Mouse (Mus musculus) lung, postnatal 0 days (tissue): ENCODE results near the gene Slc7a4. TPM values are rescaled to one million over a fixed set of nuclear protein-coding genes. Genes with fewer than 3 reads are reported as not detected.

Source experiments
- ATAC-seq: fragments of 200-750 bp; cut with Nextera tagmentation; 2 replicates; pipeline ENCODE4 v1.8.0; 2017; ENCODE audit warnings: moderate library complexity
- DNase-seq: peaks from one replicate; pipeline ENCODE4 v3.0.0-alpha.2; 2016; ENCODE audit warnings: low spot score
- H3K27ac ChIP-seq: fragments of 300-500 bp; sonication (generic); 2 replicates; pipeline ENCODE4 v1.5.1; 2014; ENCODE audit warnings: antibody characterized with exemption, mild to moderate bottlenecking, low read length, mixed read lengths
- H3K27me3 ChIP-seq: fragments of 300-500 bp; sonication (generic); replicated peaks from 2 replicates; pipeline ENCODE4 v1.6.1; 2014; ENCODE audit warnings: low read length, mixed read lengths; ENCODE audit not compliant: insufficient read depth
- H3K36me3 ChIP-seq: fragments of 300-500 bp; sonication (generic); 2 replicates; pipeline ENCODE4 v1.6.1; 2014; ENCODE audit warnings: low read length, mixed read lengths; ENCODE audit not compliant: insufficient read depth
- H3K4me1 ChIP-seq: fragments of 300-500 bp; sonication (generic); 2 replicates; pipeline ENCODE4 v1.6.1; 2014; ENCODE audit warnings: antibody characterized with exemption, low read depth, low read length, mixed read lengths; ENCODE audit not compliant: insufficient read depth
- H3K4me2 ChIP-seq: fragments of 300-500 bp; sonication (generic); replicated peaks from 2 replicates; pipeline ENCODE4 v1.6.1; 2014; ENCODE audit warnings: low read depth, mild to moderate bottlenecking, low read length, moderate library complexity, mixed read lengths
- H3K4me3 ChIP-seq: fragments of 300-500 bp; sonication (generic); 2 replicates; pipeline ENCODE4 v1.5.1; 2014; ENCODE audit warnings: low read depth, low read length
- H3K9ac ChIP-seq: fragments of 300-500 bp; sonication (generic); replicated peaks from 2 replicates; pipeline ENCODE4 v1.6.1; 2014; ENCODE audit warnings: low read depth, mild to moderate bottlenecking
- H3K9me3 ChIP-seq: fragments of 300-500 bp; sonication (generic); 2 replicates; pipeline ENCODE4 v1.6.1; 2016; ENCODE audit warnings: low read length, mixed read lengths
- CTCF ChIP-seq: IDR thresholded peaks from 2 replicates; pipeline ENCODE4 v1.5.1; 2016; ENCODE audit warnings: antibody characterized with exemption, mild to moderate bottlenecking
- EP300 ChIP-seq: IDR thresholded peaks from 2 replicates; pipeline ENCODE4 v1.6.1; 2016; ENCODE audit warnings: antibody characterized with exemption, mild to moderate bottlenecking, control low read depth
- WGBS: fragments of 180-500 bp; shearing (Covaris S2); extraction: QIAGEN DNeasy Blood & Tissue Kit; methylation state at CpG from one replicate; pipeline ENCODE4 v1.1.7; 2014; 5-methylcytosine and 5-hydroxymethylcytosine counted together
- polyA plus RNA-seq: library from polyadenylated mRNA; unstranded; fragments of >200 nt; fragmentation: Nextera tagmentation; extraction: Ambion mirVana; gene quantifications from 2 replicates; pipeline ENCODE4 v1.2.1, GENCODE M21; 2015

Slc7a4 gene
- polyA plus RNA-seq, 1 experiment from 2014 or later: 14.5 TPM

DNA sequence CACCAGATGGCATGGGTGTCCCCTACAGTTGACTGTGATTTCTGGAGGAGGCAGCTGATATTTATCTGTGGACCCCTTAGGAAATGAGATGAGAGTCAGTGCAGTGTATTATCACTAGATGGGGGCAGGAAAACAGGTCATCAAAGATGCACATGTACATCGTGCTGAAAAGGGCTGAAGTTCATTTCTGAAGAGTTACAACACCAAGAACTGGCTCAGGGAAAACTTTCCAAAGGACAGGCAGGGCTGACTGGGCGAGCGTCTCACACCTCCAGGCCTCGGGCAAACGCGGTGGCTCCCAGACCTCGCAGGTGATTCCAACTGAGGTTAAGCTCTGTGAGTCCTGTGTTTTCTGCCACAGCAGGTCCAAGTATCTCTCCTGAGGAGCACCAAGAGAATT, 30.2 kb downstream of the Slc7a4 start:
- 64% methylated on average over 7 of the region's 7 CpGs for WGBS
- no peak for TF ChIP-seq EP300
- no peak for TF ChIP-seq CTCF
- Histone ChIP-seq H3K36me3 (no peaks in the 10 kb centered on the region), H3K27ac (no peak overlapping the region), H3K4me2 (no peak overlapping the region), H3K4me1 (no peaks in the 10 kb centered on the region), H3K4me3 (no peak overlapping the region), H3K9ac (no peak overlapping the region), H3K27me3 (no peaks in the 10 kb centered on the region), H3K9me3 (no peaks in the 10 kb centered on the region)
- ATAC-seq (no peak), DNase-seq (no peak)

DNA sequence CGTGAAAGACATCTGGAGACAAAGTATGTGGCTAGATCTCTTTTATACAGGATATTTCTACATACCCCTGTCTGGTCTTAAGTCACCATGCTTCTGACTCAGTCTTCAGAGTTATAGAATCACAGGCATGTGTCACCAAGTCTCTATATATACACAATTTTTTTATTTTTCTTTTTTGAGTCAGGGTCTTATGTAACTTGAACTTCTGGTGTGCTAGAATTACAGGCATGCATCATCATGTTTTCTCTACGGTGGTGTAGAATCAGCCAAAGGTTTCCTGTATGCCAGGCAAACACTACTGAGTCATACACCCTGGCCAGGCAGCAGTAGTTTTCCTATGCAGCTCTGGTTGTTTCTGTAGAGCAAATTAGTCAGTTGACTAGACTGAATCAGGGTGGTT, 40.4 kb downstream of the Slc7a4 start:
- ATAC-seq (no peak), DNase-seq (no peak)
- no peak overlapping the region for H3K9ac ChIP-seq
- no peak overlapping the region for H3K4me2 ChIP-seq
- H3K4me3 ChIP-seq: no peak overlapping the region
- H3K9me3 ChIP-seq: no peaks in the 10 kb centered on the region
- H3K36me3 ChIP-seq: no peaks in the 10 kb centered on the region
- H3K27ac ChIP-seq: no peak overlapping the region
- WGBS: 60% methylated on average over 2 of the region's 2 CpGs
- no peaks in the 10 kb centered on the region for H3K4me1 ChIP-seq
- TF ChIP-seq CTCF (no peak), EP300 (no peak)
- H3K27me3 ChIP-seq: no peaks in the 10 kb centered on the region

GRCm38 (mm10) chr16:17536584-17536983, 46.4 kb downstream of the Slc7a4 start:
- no peak overlapping the region for H3K4me3 ChIP-seq
- H3K36me3 ChIP-seq: no peaks in the 10 kb centered on the region
- H3K9me3 ChIP-seq: no peaks in the 10 kb centered on the region
- no peak overlapping the region for H3K4me2 ChIP-seq
- no peak for TF ChIP-seq EP300
- TF ChIP-seq CTCF: no peak
- H3K4me1 ChIP-seq: peaks cover 2% of the 10 kb centered on the region; the same call in 1 of the 2 replicates
- H3K27ac ChIP-seq: no peak overlapping the region
- 91% methylated on average over 3 of the region's 3 CpGs for WGBS
- no peak overlapping the region for H3K9ac ChIP-seq
- ATAC-seq (no peak), DNase-seq (no peak)
- no peaks in the 10 kb centered on the region for H3K27me3 ChIP-seq

GRCm38 (mm10) chr16:17532676-17533329, 50.2 kb downstream of the Slc7a4 start:
- 70% methylated on average over 14 of the region's 14 CpGs for WGBS
- ATAC-seq (no peak), DNase-seq (no peak)
- TF ChIP-seq EP300 (no peak), CTCF (no peak)
- H3K9me3 ChIP-seq: no peaks in the 10 kb centered on the region
- H3K4me3 ChIP-seq: no peak overlapping the region
- no peak overlapping the region for H3K9ac ChIP-seq
- peaks cover 10% of the 10 kb centered on the region for H3K36me3 ChIP-seq
- H3K4me2 ChIP-seq: no peak overlapping the region
- H3K4me1 ChIP-seq: peaks cover 10% of the 10 kb centered on the region; the same call in 1 of the 2 replicates
- H3K27ac ChIP-seq: no peak overlapping the region
- no peaks in the 10 kb centered on the region for H3K27me3 ChIP-seq

- DNase-seq: peak; percentile 26
- 55% methylated on average over 4 of the region's 4 CpGs for WGBS
Measured at GRCm38 (mm10) chr16:17532271-17532670, 50.7 kb downstream of the Slc7a4 start.

GRCm38 (mm10) chr16:17530640-17531288, 52.2 kb downstream of the Slc7a4 start, which contains the start of gene Thap7:
Thap7 (minus strand) TSS chr16:17531136.
- Histone ChIP-seq H3K4me2 (peak within 1 kb of the TSS; percentile 88), H3K9ac (peak within 1 kb of the TSS; percentile 77), H3K27ac (peak within 1 kb of the TSS; percentile 98), H3K36me3 (peaks cover 26% of the 10 kb centered on the region), H3K4me1 (peaks cover 10% of the 10 kb centered on the region; the same call in 1 of the 2 replicates), H3K4me3 (peak within 1 kb of the TSS; percentile 66), H3K27me3 (no peaks in the 10 kb centered on the region), H3K9me3 (no peaks in the 10 kb centered on the region)
- DNase-seq: peak; percentile 98
- TF ChIP-seq CTCF: 0 out of 2 replicates have a peak, but pooled peaks have one; percentile 1
- TF ChIP-seq EP300: peak; percentile 78; the same call in 1 of the 2 replicates
- WGBS: 0% methylated on average over 61 of the region's 67 CpGs
- peak; percentile 98 for ATAC-seq

More at GRCm38 (mm10) chr16:17532271-17532670, 50.7 kb downstream of the Slc7a4 start:
- no peak for ATAC-seq
- Histone ChIP-seq H3K27me3 (no peaks in the 10 kb centered on the region), H3K4me2 (no peak overlapping the region), H3K4me1 (peaks cover 10% of the 10 kb centered on the region; the same call in 1 of the 2 replicates), H3K27ac (no peak overlapping the region), H3K36me3 (peaks cover 14% of the 10 kb centered on the region), H3K9ac (no peak overlapping the region), H3K4me3 (no peak overlapping the region), H3K9me3 (no peaks in the 10 kb centered on the region)
- TF ChIP-seq CTCF (peak; percentile 66), EP300 (no peak)
